Mouse (Mus musculus): ENCODE results near the gene Traf2. TPM values are rescaled to one million over a fixed set of nuclear protein-coding genes. Genes with fewer than 3 reads are reported as not detected.

Traf2 gene
- polyA plus RNA-seq (2012; rRNA removed; ENCODE audit: low replicate concordance), result 9.0 and 10.8 TPM in 2 replicates

DNA sequence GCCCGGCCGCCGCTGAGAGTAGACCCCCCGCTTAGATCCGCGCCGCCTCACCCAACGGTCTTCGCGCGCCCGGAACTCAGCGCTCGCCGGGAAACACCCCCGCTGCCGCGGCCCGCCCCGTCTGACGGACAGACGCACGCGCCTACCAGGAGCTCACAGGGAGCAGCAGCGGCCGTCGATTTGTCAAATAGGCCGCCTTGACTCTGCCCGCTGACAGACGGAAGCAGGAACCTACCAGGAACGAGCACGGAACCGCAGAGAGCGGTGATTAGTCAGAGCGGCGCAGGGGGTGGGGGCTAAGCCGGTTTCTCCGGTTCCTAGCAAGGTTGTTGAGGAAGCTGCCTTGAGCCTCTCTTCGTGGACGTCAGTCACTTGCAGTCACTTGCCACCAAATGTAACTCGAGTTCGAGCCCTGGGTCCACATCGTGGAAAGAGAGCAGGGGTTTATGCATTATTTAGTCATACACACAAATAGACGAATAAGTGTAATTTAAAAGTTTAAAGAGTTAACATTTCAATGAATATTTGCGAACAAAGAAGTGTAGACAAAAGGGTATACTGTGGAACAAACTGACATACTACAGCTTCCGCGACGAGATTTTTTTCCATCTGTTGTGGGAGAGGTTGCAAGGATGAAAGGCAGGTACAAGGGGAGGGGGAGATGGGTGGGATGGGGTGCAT lies at the start of gene Traf2:
Gene Traf2 (minus strand): TSS at position 130 of the 681 bp plus-strand sequence.

GRCm38 (mm10) chr2:25581294-25581864 lies 34.6 kb upstream of the Traf2 start, which contains the start of gene Ajm1:
Ajm1 (minus strand) TSS chr2:25581757.

GRCm38 (mm10) chr2:25574579-25575431 lies 28.1 kb upstream of the Traf2 start, which contains the start of the genes Mamdc4 and Phpt1:
Mamdc4 (minus strand) TSS chr2:25574845.
Phpt1 (minus strand) TSS chr2:25575224.

DNA sequence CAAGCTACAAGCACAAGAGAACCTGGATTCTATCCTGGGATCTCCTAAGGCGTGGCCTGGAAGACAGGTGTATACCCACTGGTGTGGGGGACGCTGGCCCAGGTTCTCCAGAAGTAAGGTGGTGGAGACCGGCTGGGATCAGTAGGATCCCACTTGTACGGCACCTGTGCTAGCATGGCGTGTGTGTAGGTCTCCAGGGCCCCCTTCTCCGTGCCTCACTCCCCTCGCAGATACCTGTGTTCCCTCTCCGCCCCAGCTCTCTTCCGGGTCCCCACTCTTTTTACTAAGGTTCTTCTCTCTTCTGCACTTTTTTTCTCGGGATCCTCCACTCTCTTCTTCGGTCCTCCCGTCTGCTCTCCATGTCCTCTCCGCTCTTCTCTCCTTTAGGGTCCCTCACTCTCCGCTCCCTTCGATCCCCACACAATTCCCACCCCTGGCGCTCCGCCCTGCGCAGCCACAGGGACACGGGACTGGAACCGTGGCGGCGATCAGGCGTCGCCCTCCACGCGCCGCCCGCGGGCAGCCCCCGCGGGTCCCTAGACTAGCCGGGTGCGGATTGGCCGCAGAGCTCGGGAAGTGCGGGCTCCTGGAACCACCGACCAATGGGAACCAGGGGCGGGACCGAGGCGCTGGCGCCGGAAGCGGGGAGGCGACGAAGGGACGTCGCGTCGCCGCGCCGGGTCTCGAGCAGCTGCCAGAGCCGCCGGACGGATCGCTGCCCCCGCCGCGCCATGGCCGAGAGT lies 10.7 kb upstream of the Traf2 start, which contains the start of gene Edf1:
Gene Edf1 (plus strand): TSS at position 627 of the 743 bp plus-strand sequence.

DNA sequence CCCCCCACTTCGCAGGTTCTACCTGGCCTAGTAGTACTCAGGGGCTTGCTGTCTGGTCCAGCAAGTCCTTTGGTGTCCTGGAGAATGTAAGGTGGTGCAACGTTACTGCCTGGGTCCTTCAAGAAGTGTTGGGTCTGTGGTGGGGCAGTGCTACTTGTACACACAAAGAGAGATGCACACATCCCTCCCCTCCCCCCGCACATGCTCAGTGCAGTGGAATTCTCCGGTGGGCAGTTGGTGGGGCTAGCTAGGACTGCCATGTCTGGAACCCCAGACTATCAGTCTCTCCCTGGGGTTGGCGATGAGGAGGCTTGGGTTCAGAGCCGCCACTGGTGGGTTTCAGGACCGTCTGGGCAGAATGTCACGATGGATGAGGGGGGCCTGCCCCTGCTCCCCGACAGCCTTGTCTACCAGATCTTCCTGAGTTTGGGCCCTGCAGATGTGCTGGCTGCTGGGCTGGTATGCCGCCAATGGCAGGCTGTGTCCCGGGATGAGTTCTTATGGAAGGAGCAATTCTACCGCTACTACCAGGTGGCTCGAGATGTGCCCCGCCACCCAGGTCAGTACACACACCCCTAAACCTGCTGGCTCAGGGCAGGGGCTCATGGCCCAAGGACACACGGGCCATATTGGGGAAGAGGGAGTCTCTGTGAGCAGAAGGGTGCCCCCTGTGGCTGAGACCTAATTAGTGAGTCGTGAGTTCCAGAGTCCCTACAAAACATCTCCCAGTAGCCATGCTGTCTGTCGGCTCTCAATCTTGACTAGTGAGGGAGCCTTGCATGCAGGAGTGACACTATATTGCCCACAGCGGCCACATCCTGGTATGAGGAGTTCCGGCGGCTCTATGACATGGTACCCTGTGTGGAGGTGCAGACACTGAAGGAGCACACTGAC lies 44.9 kb downstream of the Traf2 start, which contains the start of gene C8g:
Gene C8g (minus strand): TSS at position 127 of the 894 bp plus-strand sequence.

DNA sequence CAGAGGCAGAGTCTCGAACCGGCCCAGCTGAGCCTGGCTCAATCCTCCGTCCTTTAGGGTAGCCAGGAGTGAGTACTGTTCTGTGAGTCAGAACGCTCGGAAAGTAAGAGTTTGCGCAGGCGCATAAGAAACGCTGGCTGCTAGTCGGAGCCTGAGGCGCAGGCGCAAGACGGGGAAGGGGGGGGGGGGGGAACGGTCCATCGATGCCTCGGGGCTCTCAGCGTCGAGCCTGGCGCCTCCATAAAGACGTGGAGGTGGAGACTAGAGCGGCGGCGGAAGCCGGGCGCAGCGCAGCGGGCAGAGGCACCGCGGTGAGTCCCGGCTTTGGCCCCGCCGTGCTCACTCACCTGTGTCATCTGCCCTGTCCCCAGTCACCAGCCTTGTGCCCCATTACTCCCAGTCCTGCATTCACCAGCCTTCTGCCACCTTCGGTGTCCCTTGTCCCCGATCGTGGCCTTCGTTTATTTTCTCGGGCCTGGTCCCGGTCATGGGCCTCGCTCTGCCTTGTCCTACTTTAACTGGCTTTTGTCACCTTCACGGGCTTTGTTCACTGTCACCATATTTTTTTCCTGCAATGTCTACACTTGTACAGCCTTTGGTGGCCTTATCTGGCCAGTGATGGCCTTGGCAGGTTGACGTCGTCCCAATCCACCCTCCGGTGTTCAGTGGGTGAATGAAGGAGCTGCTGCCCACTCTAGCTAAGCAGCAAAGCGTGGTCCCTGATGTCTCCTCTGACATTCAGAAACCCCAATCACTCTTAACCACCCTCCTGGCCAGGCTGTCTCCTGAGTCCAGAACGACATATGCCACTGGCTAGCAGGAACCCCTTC lies 45.9 kb downstream of the Traf2 start, which contains the start of gene Fbxw5:
Gene Fbxw5 (plus strand): TSS at position 175 of the 830 bp plus-strand sequence.

GRCm38 (mm10) chr2:25493476-25493961 lies 53.2 kb downstream of the Traf2 start, which contains the start of gene Lcn12:
Lcn12 (minus strand) TSS chr2:25493911.

DNA sequence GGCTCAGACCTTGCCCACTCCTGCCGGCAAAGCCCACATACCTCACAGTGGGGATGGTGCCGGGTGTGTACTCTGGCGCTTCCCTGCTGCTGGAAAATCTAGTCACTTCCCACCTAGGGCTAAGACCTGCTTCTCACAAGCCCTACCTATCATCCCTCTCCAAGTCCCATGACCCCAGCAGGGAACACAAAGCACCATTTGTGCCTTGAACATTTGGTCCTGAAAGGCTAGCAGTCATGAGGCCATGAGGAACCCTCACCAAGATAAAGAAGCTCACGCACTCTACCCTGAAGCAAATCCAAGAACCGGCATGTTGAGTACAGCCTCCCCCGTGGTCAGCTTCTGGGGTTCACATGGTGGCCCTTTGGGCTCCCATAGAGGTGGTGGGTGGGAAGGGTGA lies 76.8 kb downstream of the Traf2 start, which contains the start of gene Ptgds:
Gene Ptgds (minus strand): TSS at position 78 of the 400 bp plus-strand sequence.

Other genes starting within 250 kb of the Traf2 start
- gene Grin1, start 227.8 kb downstream of the Traf2 start, polyA plus RNA-seq (2012; rRNA removed; ENCODE audit: low replicate concordance), result 0.78 and 1.7 TPM in 2 replicates
- 13.8 and 17.1 TPM in 2 replicates for gene Man1b1, start 214.6 kb downstream of the Traf2 start, polyA plus RNA-seq (2012; rRNA removed; ENCODE audit: low replicate concordance)
- gene Dpp7, start 190.6 kb downstream of the Traf2 start, polyA plus RNA-seq (2012; rRNA removed; ENCODE audit: low replicate concordance), result 15.8 and 19.7 TPM in 2 replicates
- 66.1 and 563 TPM in 2 replicates for gene Uap1l1, start 181.3 kb downstream of the Traf2 start, polyA plus RNA-seq (2012; rRNA removed; ENCODE audit: low replicate concordance)
- 27.5 and 29.1 TPM in 2 replicates for gene Sapcd2, start 174.6 kb downstream of the Traf2 start, polyA plus RNA-seq (2012; rRNA removed; ENCODE audit: low replicate concordance)
- gene Entpd2, start 151.1 kb downstream of the Traf2 start, polyA plus RNA-seq (2012; rRNA removed; ENCODE audit: low replicate concordance), result 50.6 and 75.3 TPM in 2 replicates
- gene Npdc1, start 147.6 kb downstream of the Traf2 start, polyA plus RNA-seq (2012; rRNA removed; ENCODE audit: low replicate concordance), result 223 and 325 TPM in 2 replicates
- gene Fut7, start 123.7 kb downstream of the Traf2 start, polyA plus RNA-seq (2012; rRNA removed; ENCODE audit: low replicate concordance), result 1.3 and 2.1 TPM in 2 replicates
- gene Abca2, start 118.2 kb downstream of the Traf2 start, polyA plus RNA-seq (2012; rRNA removed; ENCODE audit: low replicate concordance), result 16.8 and 36.7 TPM in 2 replicates
- 1.9 and 14.3 TPM in 2 replicates for gene Clic3, start 90.1 kb downstream of the Traf2 start, polyA plus RNA-seq (2012; rRNA removed; ENCODE audit: low replicate concordance)
- 81.4 and 115 TPM in 2 replicates for gene Paxx, start 85.8 kb downstream of the Traf2 start, polyA plus RNA-seq (2012; rRNA removed; ENCODE audit: low replicate concordance)
- gene Ptgds, start 76.9 kb downstream of the Traf2 start, polyA plus RNA-seq (2012; rRNA removed; ENCODE audit: low replicate concordance), result 0.74 TPM in 1 of 2 replicates, not detected in the other
- gene Lcn12, start 53.0 kb downstream of the Traf2 start, polyA plus RNA-seq (2012; rRNA removed; ENCODE audit: low replicate concordance), result not detected in 2 replicates
- gene Fbxw5, start 46.2 kb downstream of the Traf2 start, polyA plus RNA-seq (2012; rRNA removed; ENCODE audit: low replicate concordance), result 40.4 and 40.9 TPM in 2 replicates
- 4.0 and 9.4 TPM in 2 replicates for gene C8g, start 45.2 kb downstream of the Traf2 start, polyA plus RNA-seq (2012; rRNA removed; ENCODE audit: low replicate concordance)
- gene Edf1, start 10.9 kb upstream of the Traf2 start, polyA plus RNA-seq (2012; rRNA removed; ENCODE audit: low replicate concordance), result 164 and 294 TPM in 2 replicates
- gene Mamdc4, start 27.9 kb upstream of the Traf2 start, polyA plus RNA-seq (2012; rRNA removed; ENCODE audit: low replicate concordance), result 1.1 and 1.9 TPM in 2 replicates
- gene Phpt1, start 28.3 kb upstream of the Traf2 start, polyA plus RNA-seq (2012; rRNA removed; ENCODE audit: low replicate concordance), result 19.8 and 30.6 TPM in 2 replicates
- 1.4 and 1.7 TPM in 2 replicates for gene Ajm1, start 34.8 kb upstream of the Traf2 start, polyA plus RNA-seq (2012; rRNA removed; ENCODE audit: low replicate concordance)
- gene Rabl6, start 61.6 kb upstream of the Traf2 start, polyA plus RNA-seq (2012; rRNA removed; ENCODE audit: low replicate concordance), result 56.5 and 60.5 TPM in 2 replicates
- not detected in 2 replicates for gene Ccdc183, start 70.7 kb upstream of the Traf2 start, polyA plus RNA-seq (2012; rRNA removed; ENCODE audit: low replicate concordance)
- gene Tmem141, start 75.1 kb upstream of the Traf2 start, polyA plus RNA-seq (2012; rRNA removed; ENCODE audit: low replicate concordance), result 9.9 and 11.7 TPM in 2 replicates
- 0.89 and 1.2 TPM in 2 replicates for gene Fcna, start 81.1 kb upstream of the Traf2 start, polyA plus RNA-seq (2012; rRNA removed; ENCODE audit: low replicate concordance)
- not detected in 2 replicates for gene Lcn8, start 106.2 kb upstream of the Traf2 start, polyA plus RNA-seq (2012; rRNA removed; ENCODE audit: low replicate concordance)
- not detected in 2 replicates for gene Lcn5, start 111.0 kb upstream of the Traf2 start, polyA plus RNA-seq (2012; rRNA removed; ENCODE audit: low replicate concordance)
- gene Lcn6, start 129.8 kb upstream of the Traf2 start, polyA plus RNA-seq (2012; rRNA removed; ENCODE audit: low replicate concordance), result not detected in 2 replicates
- gene Lcn10, start 135.8 kb upstream of the Traf2 start, polyA plus RNA-seq (2012; rRNA removed; ENCODE audit: low replicate concordance), result not detected in 2 replicates
- not detected in 2 replicates for gene Obp2a, start 153.1 kb upstream of the Traf2 start, polyA plus RNA-seq (2012; rRNA removed; ENCODE audit: low replicate concordance)
- gene Bmyc, start 159.8 kb upstream of the Traf2 start, polyA plus RNA-seq (2012; rRNA removed; ENCODE audit: low replicate concordance), result 28.7 and 33.0 TPM in 2 replicates
- not detected in 2 replicates for gene Obp2b, start 190.1 kb upstream of the Traf2 start, polyA plus RNA-seq (2012; rRNA removed; ENCODE audit: low replicate concordance)
- not detected in 2 replicates for gene Lcn3, start 218.6 kb upstream of the Traf2 start, polyA plus RNA-seq (2012; rRNA removed; ENCODE audit: low replicate concordance)
- not detected in 2 replicates for gene Lcn11, start 230.1 kb upstream of the Traf2 start, polyA plus RNA-seq (2012; rRNA removed; ENCODE audit: low replicate concordance)
- gene Gm13539, start 235.3 kb upstream of the Traf2 start, polyA plus RNA-seq (2012; rRNA removed; ENCODE audit: low replicate concordance), result not detected in 2 replicates

All from duodenum, adult 2 months (tissue).